Mouse (Mus musculus): ENCODE measurements at regions not wholly inside any gene's neighbourhood (a gene's known extent, or its start where the extent isn't known, plus 50 kb on each side); places are given as distances from the start of the nearest gene placed in this dataset.

DNA sequence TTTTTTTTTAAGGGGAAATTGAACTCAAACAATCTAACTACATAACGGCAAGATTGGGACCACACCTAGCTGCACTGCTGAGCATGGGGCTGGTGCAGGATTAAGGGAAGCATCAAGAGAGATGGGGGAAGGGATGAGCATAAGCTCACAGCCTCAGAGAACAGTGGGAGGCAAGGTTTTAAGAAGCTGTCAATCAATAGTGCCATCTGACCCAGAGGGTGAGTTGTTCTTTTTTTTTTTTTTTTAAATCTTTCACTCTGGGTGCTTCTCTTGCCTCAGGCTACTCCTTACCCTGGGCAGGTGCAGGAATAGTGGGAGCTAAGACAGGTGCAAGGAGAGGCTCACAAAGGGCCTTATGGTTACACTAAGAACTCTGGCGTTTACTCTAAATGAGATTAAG, 176.9 kb upstream of the Klf7 start:
- DNase-seq = no peak
- intact Hi-C loops (cut with DNase I) = no loop called here

DNA sequence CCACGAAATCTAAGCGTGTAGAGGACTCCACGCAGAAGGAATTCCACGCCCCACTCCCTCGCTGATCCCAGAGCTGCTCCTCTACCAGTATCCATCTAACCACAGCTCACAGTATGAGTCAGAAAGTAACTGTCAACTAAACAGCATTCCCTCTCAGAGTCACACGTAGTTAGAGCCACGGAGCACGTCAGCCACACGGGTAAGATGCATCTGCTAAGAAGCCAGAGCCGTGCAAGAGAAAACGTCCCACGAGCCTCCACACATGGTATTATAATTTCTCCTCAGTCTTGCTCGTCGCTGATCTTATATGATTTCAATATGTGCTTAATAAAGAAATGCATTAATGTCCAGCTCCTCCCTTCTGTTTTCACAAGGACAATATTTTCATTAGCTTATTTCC, 176.1 kb upstream of the Klf7 start:
- no peak for DNase-seq
- intact Hi-C loops (cut with DNase I) = no loop called here

DNA sequence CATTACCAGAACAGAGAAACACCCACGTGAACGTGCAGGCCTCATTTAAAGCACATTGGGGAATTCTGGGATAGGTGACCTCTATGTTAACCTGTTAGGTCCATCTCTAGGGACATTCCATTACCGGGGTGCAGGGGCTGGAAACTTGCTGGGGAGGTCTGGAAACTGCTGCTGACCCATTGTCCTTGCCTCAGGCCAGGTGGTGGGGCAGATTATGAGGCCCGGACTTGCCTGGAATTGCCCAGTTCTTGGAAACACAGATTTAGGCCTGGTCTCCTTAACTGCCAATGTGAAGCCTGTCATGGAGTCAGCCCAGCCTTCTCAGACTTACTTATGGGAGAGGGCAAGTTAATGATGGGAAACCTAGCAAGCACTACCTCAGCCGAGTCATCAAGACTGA, 175.3 kb upstream of the Klf7 start:
- no peak for DNase-seq
- intact Hi-C loops (cut with DNase I) = no loop called here

DNA sequence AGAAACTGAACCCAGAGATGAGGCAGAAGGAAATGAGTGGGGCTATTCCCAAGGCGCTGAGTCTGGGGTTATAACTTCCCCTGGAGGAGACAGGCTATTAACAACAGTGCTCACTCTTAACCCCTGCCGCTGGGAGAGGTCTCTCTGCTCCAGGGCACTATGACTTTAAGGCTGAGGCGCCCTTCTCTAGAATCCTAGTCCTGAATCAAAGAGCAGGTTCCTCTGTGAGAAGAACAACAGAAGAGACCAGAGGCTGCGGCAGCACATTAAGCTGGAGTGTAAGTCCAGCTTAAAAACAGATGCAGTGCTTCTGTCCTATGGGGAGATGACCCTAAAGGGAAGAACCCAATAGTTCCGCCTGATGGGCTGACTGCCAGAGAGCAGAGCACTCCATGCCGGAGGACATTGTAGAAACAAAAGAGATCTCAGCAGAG, 173.4 kb upstream of the Klf7 start:
- intact Hi-C loops (cut with DNase I) = no loop called here
- DNase-seq = peak; percentile 25 to 32

DNA sequence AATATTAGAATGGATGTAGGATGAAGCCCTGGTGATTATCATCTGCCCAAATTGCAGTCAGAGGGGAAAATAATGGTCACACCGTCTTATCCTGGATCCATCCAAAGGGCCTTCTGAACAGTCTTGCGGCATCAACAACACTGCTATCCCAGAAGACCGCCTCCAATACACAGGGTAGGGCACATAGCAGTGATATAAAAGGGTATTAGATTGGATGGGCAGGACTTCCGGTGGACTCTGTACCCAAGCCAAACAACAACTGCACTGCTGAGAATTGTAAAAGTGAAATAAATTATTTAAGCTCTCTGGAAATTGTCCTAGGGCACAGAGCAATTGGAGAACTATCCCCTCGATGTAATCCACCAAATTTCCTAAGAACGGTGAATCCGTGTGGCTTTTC, 173.0 kb upstream of the Klf7 start:
- DNase-seq = no peak
- intact Hi-C loops (cut with DNase I) = no loop called here

DNA sequence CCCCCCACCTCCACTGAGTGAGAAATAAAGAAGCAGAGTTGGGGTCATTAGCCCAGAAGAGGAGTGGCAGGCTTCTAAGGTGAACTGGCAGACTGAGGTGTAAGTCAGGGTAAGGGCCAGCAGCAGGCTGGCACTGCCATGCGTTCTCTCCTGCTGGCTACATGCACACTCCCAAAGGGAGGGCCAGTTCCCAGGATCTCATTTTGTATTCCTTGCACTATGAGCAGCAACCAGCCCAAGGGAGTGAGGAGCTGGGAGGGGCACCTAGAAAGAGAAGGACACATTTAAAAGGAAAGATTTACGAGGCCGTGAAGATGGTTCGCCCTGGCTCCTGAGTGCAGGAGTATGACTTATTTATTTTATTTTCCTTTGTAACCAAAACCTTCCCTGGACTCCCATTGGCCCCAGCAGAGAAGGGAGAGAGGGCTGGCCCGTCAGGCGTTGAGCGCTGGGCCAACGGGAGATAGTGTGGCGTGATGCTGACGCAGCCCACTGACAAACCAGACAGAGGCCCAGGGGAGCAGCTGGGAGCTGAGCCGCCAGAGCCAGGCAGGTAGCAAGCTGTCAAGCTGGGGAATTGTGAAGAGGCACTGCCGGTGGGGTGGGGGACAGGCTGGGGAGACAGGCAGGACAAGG, 166.8 kb upstream of the Klf7 start:
- DNase-seq = no peak
- intact Hi-C loops (cut with DNase I) = no loop called here

DNA sequence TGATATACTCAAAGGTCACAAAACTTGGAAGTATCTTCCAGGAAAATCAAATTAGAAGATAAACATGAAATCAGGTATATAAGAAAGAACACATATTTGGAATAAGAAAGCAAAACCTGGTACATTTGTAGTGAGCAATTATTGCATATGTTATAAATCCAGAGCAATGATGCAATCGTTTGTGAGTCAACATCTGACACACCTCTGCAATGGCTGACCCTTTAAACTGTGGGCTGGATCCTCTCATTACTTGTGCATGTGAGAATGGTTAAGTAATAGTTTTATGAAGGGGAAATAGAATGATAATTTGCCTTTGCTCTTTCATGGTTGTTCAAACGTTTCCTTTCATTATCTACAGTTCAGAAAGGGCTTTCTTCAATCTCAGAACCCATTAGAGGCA, 165.0 kb upstream of the Klf7 start:
- DNase-seq = no peak
- intact Hi-C loops (cut with DNase I) = no loop called here

DNA sequence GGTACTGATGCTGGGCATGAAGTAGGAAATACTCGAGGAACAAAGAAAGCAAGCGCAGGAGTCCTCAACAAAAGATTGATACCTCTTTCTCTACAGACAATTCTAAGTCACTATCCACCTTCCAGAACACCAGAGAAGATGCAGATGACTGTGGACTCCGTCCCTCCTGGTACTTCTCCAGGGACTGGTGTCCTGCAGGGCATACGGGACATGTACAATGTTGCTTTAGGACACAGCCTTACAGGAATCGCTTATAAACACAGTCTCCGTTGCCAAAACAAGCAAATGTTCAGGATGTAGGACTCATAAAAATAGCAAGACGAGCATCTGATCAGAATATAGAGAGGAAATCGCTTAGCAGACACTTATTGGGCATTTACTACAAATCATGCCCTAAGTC, 162.6 kb upstream of the Klf7 start:
- DNase-seq = no peak
- intact Hi-C loops (cut with DNase I) = no loop called here

DNA sequence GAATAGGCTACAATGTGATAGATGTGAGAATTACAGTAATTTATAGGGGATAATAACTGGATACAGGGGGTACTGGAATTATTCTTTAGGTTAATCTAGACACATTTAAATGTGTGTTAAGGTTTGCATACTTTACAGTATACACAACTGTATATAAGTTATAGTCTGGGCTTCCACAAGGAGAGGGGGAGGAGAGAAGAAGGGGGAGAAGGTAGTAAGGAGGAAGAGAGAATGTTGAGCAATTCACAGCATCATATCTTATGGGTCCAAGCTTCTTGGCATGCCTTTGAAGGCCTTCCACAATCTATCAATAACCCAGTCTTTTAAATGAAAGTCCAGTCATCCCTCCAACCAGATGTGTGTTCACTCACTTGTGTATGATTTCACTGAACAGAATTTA, 153.8 kb upstream of the Klf7 start:
- intact Hi-C loops (cut with DNase I) = no loop called here
- no peak for DNase-seq

DNA sequence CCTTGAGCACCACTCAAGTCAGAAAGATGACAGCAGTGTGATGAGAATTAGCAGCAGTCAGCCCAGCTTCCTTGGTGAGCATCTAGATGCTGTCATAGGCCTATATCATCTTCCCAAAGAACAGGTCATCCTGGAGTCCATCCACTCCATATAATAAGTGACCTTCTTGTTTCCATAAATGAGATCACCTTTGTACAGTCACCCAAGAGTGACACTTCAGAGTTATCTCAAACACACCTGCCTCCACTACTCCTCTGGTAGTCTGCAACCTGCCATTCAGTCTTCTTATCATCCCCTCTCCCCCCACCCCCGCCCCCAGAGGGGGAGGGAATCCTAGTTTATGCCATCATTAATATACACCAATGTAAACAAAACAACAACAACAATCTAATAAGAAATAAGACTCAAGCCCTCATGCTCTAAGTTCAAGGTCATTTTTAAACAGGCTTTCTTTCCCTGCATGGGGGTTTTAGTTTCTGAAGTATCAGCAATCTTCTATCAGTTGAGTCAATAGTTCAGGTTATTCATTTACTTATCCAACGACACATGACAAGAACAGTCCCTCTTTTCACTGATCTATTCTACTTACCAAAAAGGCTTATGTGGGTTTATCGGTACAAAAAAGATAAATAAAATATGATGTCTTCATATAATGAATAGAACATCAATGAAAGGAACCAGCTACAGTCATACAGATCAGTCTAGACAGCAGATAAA, 153.2 kb upstream of the Klf7 start:
- no peak for DNase-seq
- intact Hi-C loops (cut with DNase I) = no loop called here

DNA sequence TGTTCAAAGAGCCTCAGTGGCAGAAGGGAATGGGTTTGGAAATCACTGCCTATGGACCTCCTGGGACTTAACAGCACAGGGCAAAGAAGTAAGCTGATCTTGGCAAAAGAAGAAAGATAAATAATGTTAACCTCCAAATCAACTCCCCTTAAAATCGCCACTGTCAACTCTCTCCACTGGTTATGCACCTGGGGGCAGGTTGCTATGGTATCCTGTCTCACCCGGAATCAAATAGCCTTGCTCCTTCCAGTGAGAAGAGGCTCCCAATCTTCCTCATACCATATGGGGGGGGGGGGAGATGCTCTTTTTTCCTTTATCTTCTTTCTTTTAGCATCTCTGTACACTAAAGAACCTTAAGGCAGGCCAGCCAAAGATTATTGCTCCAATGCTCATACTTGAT, 135.2 kb upstream of the Klf7 start:
- intact Hi-C loops (cut with DNase I) = no loop called here
- DNase-seq = no peak

DNA sequence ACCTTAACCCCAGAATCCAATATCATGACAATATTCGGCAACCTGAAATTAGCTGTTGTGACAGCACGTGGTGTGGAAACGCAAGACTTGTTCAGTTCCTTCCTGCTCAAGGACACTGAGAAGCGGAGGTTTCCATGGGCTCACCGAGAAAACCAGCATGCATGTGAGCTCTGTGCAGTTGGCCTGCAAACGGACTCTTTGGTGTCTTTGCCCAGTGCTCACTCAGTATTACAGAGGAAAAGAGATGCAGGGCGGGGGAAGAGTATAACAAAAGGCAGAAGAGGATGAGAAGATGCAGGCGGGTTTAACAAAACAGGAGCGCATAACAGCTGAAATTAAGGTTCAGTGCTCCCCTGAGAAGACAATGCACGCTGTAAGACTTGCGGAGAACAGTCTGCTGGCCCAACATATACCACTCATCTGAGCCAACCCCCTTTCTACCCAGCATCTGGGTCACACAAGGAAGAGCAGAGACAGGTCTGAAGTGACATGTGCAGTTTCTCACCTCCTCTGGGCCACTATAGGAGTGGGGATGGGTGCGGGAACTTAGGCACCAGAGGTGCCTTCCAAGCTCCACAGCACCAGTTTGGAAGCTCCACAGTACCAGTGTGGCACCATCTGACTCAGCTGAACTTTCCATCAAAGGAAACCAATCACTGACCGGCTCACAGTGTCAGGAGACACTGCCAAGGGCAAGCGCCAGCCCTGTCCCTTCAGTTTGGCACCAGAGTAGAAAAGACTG, 133.6 kb upstream of the Klf7 start:
- intact Hi-C loops (cut with DNase I) = no loop called here
- no peak for DNase-seq

DNA sequence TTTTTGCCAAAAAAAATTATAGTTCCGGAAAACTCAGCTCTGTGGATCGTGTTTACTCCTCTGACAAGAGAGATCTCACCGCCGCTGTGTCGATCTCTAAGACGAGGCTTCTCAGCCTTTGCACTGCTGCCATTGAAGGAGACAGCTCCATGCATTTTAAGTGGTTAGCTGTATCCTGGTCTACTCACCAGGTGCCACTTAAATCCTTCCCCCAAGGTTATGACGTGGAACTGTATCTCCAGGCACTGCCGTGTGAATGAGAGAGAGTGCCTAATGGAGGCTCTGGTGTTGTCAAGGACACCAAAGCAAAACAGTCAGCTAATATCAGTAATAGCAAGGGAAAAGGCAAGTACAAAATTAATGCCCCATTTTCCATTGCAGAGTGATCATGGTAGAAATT, 132.6 kb upstream of the Klf7 start:
- intact Hi-C loops (cut with DNase I) = no loop called here
- DNase-seq = no peak

DNA sequence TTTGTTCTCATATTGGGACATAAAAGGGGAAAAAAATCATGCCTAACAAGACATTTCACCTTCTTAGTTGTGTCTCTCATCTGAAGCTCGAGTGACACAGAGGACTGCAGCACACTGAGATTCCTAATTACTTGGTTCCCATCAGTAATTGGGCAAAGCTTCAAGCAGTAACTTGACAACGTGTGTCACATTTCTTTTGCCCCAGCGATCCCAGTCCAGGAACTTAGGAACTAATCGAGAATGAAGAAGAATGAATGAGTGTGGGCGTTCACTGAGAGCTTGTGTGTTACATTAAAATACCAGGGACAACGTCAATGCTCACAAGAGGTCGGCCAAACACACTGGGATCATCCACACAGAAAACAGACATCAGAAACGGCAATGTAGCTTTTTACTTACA, 131.9 kb upstream of the Klf7 start:
- intact Hi-C loops (cut with DNase I) = no loop called here
- DNase-seq = no peak

DNA sequence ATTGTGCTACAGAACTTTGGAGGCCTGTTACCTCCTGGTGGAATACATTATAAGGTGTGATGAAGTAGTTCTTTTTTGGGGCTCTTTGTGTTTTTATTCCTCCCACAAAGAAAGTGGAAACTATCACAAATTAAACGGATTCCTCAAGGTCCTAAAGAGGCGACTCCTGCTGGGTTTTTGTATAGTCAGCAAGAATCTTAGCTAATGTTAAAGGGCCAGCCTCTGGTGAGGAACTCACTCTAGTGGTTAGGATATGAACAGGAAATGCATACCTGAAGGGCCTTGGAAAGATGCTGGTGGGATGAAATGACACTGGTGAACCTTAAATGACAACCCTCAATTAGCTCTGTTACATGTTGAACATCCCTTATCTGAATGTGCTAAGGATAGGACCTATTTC, 120.3 kb upstream of the Klf7 start:
- DNase-seq = no peak
- intact Hi-C loops (cut with DNase I) = no loop called here

DNA sequence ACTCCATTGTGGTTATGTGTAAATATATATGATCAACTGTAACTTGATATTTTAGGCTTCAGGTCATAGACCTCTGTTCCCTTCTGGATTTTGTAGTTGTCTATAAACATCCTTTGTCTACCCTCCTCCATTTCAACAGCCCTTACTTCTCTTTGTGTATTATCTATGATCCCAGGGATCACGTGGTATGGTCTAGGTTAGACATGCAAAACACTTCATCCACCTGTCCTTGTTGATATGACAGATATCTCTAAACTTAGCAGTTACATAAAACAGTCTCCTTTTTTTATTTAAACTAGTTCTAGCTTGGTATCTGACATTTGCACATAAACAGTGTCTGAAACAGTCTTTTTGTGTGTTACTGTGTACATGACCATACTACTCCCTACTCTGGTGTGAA, 107.6 kb upstream of the Klf7 start:
- DNase-seq = no peak
- intact Hi-C loops (cut with DNase I) = loop anchor here (5.0 kb wide), 1 partner anchor 73 kb away; no protein-coding TSS in a partner anchor

DNA sequence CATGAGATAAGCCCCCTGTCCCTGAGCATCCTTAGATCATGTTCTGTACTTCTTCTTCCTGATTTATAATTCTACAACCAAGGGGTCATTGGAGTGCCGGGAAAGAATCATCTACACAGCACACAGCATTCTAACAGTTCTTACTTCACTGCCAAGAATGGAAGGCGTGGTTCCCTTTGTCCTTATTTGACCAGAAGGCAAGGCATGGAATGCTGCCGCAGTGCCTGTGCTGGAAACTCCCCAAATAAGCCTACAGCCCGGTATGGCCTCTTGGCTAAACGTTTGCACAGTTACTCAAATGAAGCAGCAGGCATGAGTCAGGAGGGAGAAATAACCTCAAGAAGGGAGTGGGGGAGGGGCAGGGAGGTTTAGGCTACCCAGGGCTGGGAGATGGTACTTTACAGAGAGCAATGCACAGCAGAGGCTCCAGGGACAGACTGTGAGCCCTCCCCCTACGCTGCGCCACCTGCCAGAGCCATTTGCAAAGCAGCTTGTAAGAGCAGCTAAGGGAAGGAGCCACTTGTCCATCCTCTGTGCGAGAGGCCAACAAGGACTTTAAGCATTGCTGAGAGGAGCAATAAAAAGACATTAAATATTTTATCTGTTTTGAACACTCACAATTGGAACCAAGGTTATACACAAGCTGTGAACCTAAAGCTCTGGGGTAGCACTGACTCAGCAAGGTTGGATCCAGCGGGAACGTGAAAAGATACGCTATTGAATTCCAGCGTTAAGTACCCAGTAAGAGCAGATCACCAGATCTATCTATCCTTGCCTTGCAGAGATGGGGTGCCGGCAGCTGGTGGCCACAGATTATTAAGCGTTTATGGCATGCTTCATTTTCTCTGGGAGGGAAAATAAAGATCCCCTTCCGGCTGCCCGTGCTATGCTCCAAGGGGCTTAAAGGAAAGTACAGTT, 104.2 kb upstream of the Klf7 start:
- intact Hi-C loops (cut with DNase I) = loop anchor here (5.0 kb wide), 1 partner anchor 76 kb away; no protein-coding TSS in a partner anchor
- peak; percentile 13 to 30 for DNase-seq

DNA sequence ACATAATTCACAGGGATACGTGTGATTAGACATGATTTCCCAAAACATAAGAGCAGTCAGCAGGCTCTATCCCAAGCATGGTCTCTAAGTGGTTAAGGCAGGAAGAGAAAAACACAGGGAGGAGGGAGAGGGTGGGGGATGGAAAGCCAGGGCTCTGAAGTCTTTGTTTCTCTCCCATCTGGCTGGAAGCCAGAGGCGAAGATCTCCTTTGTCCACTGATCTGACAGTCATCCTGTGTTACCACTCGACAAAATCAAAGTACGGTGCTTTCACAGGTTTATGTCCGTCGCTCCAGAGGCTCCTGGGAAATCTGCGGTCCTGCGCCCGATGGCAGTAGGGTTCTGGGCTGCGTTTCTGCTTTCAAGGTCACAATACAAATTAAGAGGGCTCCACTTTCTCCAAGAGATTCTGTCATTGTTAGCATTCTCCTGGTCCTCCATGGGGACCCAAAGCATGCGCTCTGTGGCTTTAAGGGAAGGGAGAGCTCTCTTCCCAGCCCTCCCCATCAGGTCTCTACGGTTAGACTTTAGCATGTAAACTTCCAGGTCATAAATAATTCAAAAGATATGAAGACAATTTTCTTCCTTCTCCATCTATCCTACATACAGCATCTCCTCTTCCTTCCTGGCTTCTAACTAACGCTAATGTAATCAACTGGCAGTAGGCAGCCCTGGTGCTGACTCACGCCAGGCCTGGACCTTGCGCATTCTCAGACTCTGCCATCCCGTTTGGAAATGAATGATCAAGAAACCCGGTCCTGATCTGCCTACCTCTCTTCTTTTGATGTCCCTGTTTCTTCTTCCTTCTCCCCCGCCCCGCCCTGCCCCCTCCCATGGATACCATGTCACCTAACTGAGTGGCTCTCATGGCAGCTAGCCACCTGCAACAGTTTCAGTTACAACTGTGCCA, 102.0 kb upstream of the Klf7 start:
- intact Hi-C loops (cut with DNase I) = no loop called here
- no peak for DNase-seq

DNA sequence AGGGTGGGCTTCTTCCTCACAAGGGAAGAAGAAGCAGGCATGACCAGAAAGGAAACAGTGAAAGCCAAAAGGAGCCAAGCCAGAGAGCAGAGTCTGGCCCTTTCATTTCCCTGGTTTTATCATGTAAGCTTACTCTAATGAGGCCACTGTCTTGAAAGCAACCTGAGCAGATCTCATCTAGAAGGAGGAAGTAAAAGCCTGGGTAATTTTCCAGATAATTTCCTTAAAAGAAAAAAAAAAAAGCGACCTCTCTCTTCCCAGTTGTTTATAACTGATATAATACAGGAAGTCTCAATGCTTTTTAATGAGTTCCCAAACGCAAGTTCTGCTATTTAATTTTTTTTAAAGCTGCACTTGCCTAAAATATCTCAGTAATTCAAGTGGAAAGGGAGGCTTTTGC, 100.4 kb upstream of the Klf7 start:
- intact Hi-C loops (cut with DNase I) = no loop called here

DNA sequence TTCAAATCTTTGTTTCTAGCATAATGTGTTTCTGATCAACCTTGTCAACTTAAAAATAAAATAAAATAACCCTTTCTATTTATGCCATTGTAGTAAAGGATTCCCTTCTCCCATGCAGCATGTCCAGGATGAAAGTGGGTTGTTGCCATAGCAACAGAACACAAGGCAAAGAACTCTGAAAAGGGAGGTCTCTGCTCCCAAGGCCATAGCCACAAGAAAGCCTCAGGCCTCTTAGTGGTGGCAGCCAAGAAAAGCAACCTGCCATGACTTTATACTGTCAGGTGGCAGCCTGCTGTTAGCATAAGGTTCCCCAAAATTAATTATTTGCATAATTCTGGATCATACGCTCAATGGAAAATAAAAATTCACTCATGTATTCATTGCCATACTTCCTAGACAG, 98.4 kb upstream of the Klf7 start:
- intact Hi-C loops (cut with DNase I) = no loop called here
- DNase-seq = no peak

More for the DNA sequence above, 100.4 kb upstream of the Klf7 start:
- DNase-seq = no peak
